Mouse (Mus musculus) stomach, embryonic 14.5 days (tissue): ENCODE measurements around the gene Ap5m1. TPM values are rescaled to one million over a fixed set of nuclear protein-coding genes. Genes with fewer than 3 reads are reported as not detected.

Experiments
- ATAC-seq: fragments of 200-750 bp; cut with Nextera tagmentation; 2 replicates; pipeline ENCODE4 v1.8.0; 2017; ENCODE audit warnings: low read depth, moderate TSS enrichment; ENCODE audit not compliant: insufficient number of reproducible peaks, insufficient read depth, low FRiP score
- H3K27ac ChIP-seq: fragments of 300-500 bp; sonication (generic); 2 replicates; pipeline ENCODE4 v1.5.1; 2014; ENCODE audit warnings: mild to moderate bottlenecking, low read length, moderate library complexity, mixed read lengths
- H3K27me3 ChIP-seq: fragments of 300-500 bp; sonication (generic); 2 replicates; pipeline ENCODE4 v1.6.1; 2014; ENCODE audit warnings: low read length, control low read depth, mixed read lengths; ENCODE audit not compliant: control insufficient read depth, insufficient read depth
- H3K36me3 ChIP-seq: fragments of 300-500 bp; sonication (generic); 2 replicates; pipeline ENCODE4 v1.6.1; 2014; ENCODE audit warnings: mild to moderate bottlenecking, control low read depth, low read length, moderate library complexity, mixed read lengths; ENCODE audit not compliant: control insufficient read depth, insufficient read depth
- H3K4me1 ChIP-seq: fragments of 300-500 bp; sonication (generic); 2 replicates; pipeline ENCODE4 v1.6.1; 2014; ENCODE audit warnings: low read length, control low read depth, mixed read lengths; ENCODE audit not compliant: control insufficient read depth, insufficient read depth
- H3K4me2 ChIP-seq: fragments of 300-500 bp; sonication (generic); replicated peaks from 2 replicates; pipeline ENCODE4 v1.6.1; 2014; ENCODE audit warnings: low read depth, low read length, control low read depth
- H3K4me3 ChIP-seq: fragments of 300-500 bp; sonication (generic); 2 replicates; pipeline ENCODE4 v1.5.1; 2014; ENCODE audit warnings: low read depth, low read length, control low read depth
- H3K9ac ChIP-seq: fragments of 300-500 bp; sonication (generic); replicated peaks from 2 replicates; pipeline ENCODE4 v1.6.1; 2014; ENCODE audit warnings: low read depth, mild to moderate bottlenecking, control low read depth, low read length, moderate library complexity, mixed read lengths
- H3K9me3 ChIP-seq: fragments of 300-500 bp; sonication (generic); 2 replicates; pipeline ENCODE4 v1.6.1; 2016; ENCODE audit warnings: low read depth, low read length, control low read depth; ENCODE audit not compliant: control insufficient read depth
- WGBS: fragments of 180-500 bp; shearing (Covaris S2); extraction: QIAGEN DNeasy Blood & Tissue Kit; methylation state at CpG from one replicate; pipeline ENCODE4 v1.1.7; 2014; 5-methylcytosine and 5-hydroxymethylcytosine counted together
- polyA plus RNA-seq: library from polyadenylated mRNA; unstranded; fragments of >200 nt; fragmentation: Nextera tagmentation; extraction: Ambion mirVana; gene quantifications from 2 replicates; pipeline ENCODE4 v1.2.1, GENCODE M21; 2014

Gene Ap5m1
- polyA plus RNA-seq, 1 experiment from 2014 or later: 29.1 TPM

DNA sequence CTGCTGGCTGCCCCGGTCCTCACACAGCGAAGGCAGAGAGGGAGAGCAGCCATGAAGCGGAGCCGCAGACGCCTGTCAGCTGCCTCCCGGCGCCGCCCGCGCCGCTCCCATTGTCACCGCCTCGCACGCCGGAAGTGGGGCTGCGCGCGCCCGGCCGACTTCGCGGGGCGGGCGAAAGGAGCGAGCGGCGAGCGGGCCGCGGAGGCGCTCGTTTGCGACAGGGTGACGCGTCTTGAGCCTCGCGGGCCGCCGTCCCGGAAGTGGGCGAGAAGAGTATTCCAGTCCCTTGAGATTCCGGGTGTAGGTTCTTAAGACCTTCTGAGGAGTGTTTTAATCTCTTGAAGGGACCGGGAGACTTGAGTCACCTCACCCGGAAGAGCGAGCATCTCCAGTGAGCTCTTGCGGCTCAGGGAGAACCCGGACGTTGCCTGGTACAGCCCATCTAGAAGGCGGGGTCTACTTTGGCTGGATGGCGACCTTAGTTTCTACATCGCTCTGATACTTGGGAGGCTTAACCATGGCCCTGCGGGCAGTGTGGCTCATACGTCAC lies 452 bp downstream of the Ap5m1 start, which contains the start of gene Exoc5:
Gene Exoc5, minus strand, starts transcription at position 380 of the 550 bp plus-strand sequence.
- WGBS: under 1% methylated on average over 50 of the region's 53 CpGs
- H3K9ac ChIP-seq: peak within 1 kb of the TSS; percentile 95
- peak; percentile 94 for ATAC-seq
- H3K4me3 ChIP-seq: peak within 1 kb of the TSS; percentile 90
- H3K27me3 ChIP-seq: no peaks in the 10 kb centered on the region
- no peaks in the 10 kb centered on the region for H3K9me3 ChIP-seq
- H3K4me2 ChIP-seq: peak within 1 kb of the TSS; percentile 63
- H3K4me1 ChIP-seq: peaks cover 16% of the 10 kb centered on the region
- peak within 1 kb of the TSS; percentile 97 for H3K27ac ChIP-seq
- H3K36me3 ChIP-seq: no peaks in the 10 kb centered on the region

- no peak for ATAC-seq
- no peaks in the 10 kb centered on the region for H3K27me3 ChIP-seq
- WGBS: 86% methylated on average over 2 of the region's 2 CpGs
These were observed 6.9 kb downstream of the Ap5m1 start for GRCm38 (mm10) chr14:49072837-49073236.

DNA sequence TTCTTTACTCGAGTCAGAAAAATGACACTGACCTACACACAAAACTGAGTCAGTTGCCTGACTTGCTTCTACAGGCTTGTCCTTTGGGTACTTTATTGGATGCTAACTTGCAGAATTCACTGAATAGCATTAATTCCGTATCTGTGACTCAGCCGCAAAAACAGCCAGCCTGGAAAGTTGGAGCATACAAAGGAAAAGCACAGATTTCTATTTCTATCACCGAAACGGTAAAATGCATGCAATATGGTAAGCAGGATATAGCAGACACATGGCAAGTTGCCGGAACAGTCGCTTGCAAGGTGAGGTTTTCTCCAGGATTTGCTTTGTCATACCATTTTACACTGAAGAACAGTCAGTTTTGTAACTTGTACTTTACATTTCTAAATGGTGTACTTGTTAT lies 8.0 kb downstream of the Ap5m1 start:
- 93% methylated on average over 7 of the region's 7 CpGs for WGBS
- no peaks in the 10 kb centered on the region for H3K27me3 ChIP-seq

More at GRCm38 (mm10) chr14:49072837-49073236, 6.9 kb downstream of the Ap5m1 start:
- no peak overlapping the region for H3K27ac ChIP-seq
- peaks cover 6% of the 10 kb centered on the region; the same call in 1 of the 2 replicates for H3K36me3 ChIP-seq
- peaks cover 2% of the 10 kb centered on the region; the same call in 1 of the 2 replicates for H3K4me1 ChIP-seq
- no peak overlapping the region for H3K4me2 ChIP-seq
- H3K4me3 ChIP-seq: no peak overlapping the region
- no peak overlapping the region for H3K9ac ChIP-seq
- H3K9me3 ChIP-seq: no peaks in the 10 kb centered on the region

DNA sequence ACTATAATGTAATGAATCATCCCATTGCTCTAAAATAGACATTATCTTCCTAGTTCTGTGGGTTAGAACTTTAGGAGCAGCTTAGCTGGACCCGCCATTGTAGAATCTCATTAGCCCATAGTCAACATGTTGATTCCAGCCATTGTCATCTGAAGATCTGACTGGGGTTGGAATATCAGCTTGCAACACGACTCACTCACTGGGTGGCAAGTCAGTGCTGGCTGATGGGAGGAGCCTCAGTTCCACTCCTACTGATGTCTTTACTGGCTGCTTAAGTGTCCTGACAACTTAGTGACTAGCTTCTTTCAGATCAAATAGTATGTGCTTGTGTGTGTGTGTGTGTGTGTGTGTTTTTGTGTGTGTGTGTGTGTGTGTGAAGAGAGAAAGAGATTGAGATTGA lies 8.5 kb downstream of the Ap5m1 start:
- no peak overlapping the region for H3K9ac ChIP-seq
- H3K27me3 ChIP-seq: no peaks in the 10 kb centered on the region
- peaks cover 6% of the 10 kb centered on the region; the same call in 1 of the 2 replicates for H3K36me3 ChIP-seq
- H3K4me1 ChIP-seq: no peaks in the 10 kb centered on the region
- H3K4me2 ChIP-seq: no peak overlapping the region
- no peak overlapping the region for H3K27ac ChIP-seq
- H3K9me3 ChIP-seq: no peaks in the 10 kb centered on the region
- WGBS: 74% methylated on average over 2 of the region's 2 CpGs
- no peak for ATAC-seq
- H3K4me3 ChIP-seq: no peak overlapping the region

More for the DNA sequence above, 8.0 kb downstream of the Ap5m1 start:
- Histone ChIP-seq H3K9me3 (no peaks in the 10 kb centered on the region), H3K36me3 (peaks cover 6% of the 10 kb centered on the region; the same call in 1 of the 2 replicates), H3K4me1 (no peaks in the 10 kb centered on the region), H3K4me3 (no peak overlapping the region), H3K4me2 (no peak overlapping the region), H3K27ac (no peak overlapping the region), H3K9ac (no peak overlapping the region)
- no peak for ATAC-seq

DNA sequence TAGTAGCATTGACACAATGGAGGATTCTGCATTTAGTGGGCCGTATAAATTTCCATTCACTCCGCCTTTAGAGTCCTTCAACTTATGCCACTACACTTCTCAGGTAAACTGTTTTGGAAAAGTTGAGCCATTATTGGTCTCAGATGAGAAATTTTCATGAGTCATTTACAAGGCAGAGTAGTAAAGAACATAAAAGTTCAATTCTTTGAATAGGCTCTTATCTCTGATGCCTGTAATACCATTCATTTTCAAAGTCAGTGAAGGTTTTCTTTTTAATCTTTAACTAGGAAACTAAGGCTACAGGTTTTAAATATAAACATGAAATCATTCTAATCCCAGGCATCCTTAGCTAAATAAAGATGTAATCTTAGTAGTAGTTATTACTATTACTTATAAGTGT lies 12.9 kb downstream of the Ap5m1 start:
- Histone ChIP-seq H3K4me2 (no peak overlapping the region), H3K4me3 (no peak overlapping the region), H3K27ac (no peak overlapping the region), H3K36me3 (peaks cover 3% of the 10 kb centered on the region; the same call in 1 of the 2 replicates), H3K27me3 (no peaks in the 10 kb centered on the region), H3K4me1 (no peaks in the 10 kb centered on the region), H3K9me3 (no peaks in the 10 kb centered on the region), H3K9ac (no peak overlapping the region)
- ATAC-seq: no peak
- 96% methylated on average over 2 of the region's 2 CpGs for WGBS

- peaks cover 12% of the 10 kb centered on the region for H3K36me3 ChIP-seq
- H3K27me3 ChIP-seq: no peaks in the 10 kb centered on the region
- no peak overlapping the region for H3K4me2 ChIP-seq
- ATAC-seq: no peak
- H3K4me3 ChIP-seq: no peak overlapping the region
- no peaks in the 10 kb centered on the region for H3K9me3 ChIP-seq
- H3K9ac ChIP-seq: no peak overlapping the region
- whole genome bisulfite sequencing: 84% methylated on average over 4 of the region's 4 CpGs
- no peak overlapping the region for H3K27ac ChIP-seq
- no peaks in the 10 kb centered on the region for H3K4me1 ChIP-seq
These were observed 20.6 kb downstream of the Ap5m1 start for GRCm38 (mm10) chr14:49086522-49086921.

GRCm38 (mm10) chr14:49088155-49089048 lies 22.5 kb downstream of the Ap5m1 start:
- no peak overlapping the region for H3K4me2 ChIP-seq
- H3K9ac ChIP-seq: no peak overlapping the region
- H3K27me3 ChIP-seq: no peaks in the 10 kb centered on the region
- no peaks in the 10 kb centered on the region for H3K9me3 ChIP-seq
- no peak overlapping the region for H3K4me3 ChIP-seq
- H3K36me3 ChIP-seq: peaks cover 12% of the 10 kb centered on the region
- H3K27ac ChIP-seq: no peak overlapping the region
- 68% methylated on average over 14 of the region's 14 CpGs for WGBS
- no peaks in the 10 kb centered on the region for H3K4me1 ChIP-seq
- ATAC-seq: no peak

GRCm38 (mm10) chr14:49089461-49090058 lies 23.7 kb downstream of the Ap5m1 start:
- H3K36me3 ChIP-seq: peaks cover 8% of the 10 kb centered on the region
- no peak for ATAC-seq
- 20% methylated on average over 6 of the region's 6 CpGs for WGBS
- H3K4me1 ChIP-seq: no peaks in the 10 kb centered on the region
- no peak overlapping the region for H3K9ac ChIP-seq
- no peaks in the 10 kb centered on the region for H3K27me3 ChIP-seq
- no peak overlapping the region for H3K4me3 ChIP-seq
- H3K27ac ChIP-seq: no peak overlapping the region
- H3K4me2 ChIP-seq: no peak overlapping the region
- H3K9me3 ChIP-seq: no peaks in the 10 kb centered on the region
